ENCODE assay signal across 8 mouse cellular contexts in the genomic region with DNA sequence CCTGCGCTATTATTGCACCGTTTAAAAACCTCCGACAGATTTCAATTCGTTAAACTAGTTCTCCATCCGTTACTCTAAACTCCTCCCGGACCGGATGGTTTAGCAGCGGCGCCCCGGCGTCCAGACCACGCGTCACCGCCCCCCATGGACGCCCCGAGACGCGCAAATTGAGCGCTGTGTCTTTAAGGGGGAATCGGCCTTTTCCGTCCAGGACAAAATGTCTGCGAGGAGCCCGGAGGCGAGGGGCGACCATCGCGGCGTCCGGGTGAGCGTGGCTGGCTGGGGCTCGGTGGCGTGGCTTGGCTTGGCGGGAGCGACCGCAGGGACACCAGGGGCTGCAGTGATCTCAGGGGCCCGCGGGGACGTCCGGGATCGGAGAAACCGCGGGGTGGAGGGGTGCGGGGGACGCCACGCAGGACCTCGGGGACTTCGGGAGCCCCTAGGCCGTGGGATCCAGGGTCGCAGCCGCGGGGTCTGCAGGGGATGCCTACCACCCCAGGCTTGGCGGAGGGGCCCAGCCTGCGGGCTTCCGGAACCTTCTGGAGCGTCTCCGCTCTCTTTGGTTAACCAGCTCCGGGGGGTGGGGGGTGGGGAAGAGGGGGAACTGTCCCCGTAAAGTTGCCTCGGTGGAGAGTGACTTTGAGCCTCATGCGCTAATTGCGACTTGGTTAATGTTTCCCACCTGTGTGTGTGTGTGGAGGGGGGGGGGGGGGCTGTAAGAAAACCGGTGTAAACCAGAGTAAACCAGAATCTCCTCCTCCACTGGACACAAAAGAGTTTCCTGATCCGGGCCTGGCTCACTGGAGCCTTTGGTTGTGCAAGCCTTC. TPM values are rescaled to one million over a fixed set of nuclear protein-coding genes. Genes with fewer than 3 reads are reported as not detected.
DNase-seq lines count a peak whose midpoint lies in the region; ATAC-seq lines count a peak whose summit lies in the region.

No protein-coding gene starts in this region.

- peak overlapping the region; percentile 80 for H3K4me3 ChIP-seq in embryonic facial prominence, embryonic 15.5 days (replicated peaks)
- H3K4me3 ChIP-seq in heart, embryonic 15.5 days, result peak overlapping the region; percentile 93
- peak overlapping the region; percentile 68 for H3K4me3 ChIP-seq in neural tube, embryonic 15.5 days (replicated peaks)

- ATAC-seq in embryonic facial prominence, embryonic 15.5 days (ENCODE audit: insufficient number of reproducible peaks, low FRiP score, low TSS enrichment, low read depth), result peak; percentile 62
- peak; percentile 72 for ATAC-seq in heart, embryonic 15.5 days (replicated peaks; ENCODE audit: insufficient number of reproducible peaks, insufficient read depth, low FRiP score, low read depth)
- peak; percentile 78 for ATAC-seq in neural tube, embryonic 15.5 days (ENCODE audit: low FRiP score)

- peak overlapping the region; percentile 84 for H3K4me2 ChIP-seq in embryonic facial prominence, embryonic 15.5 days (replicated peaks)
- peak overlapping the region; percentile 89 for H3K4me2 ChIP-seq in heart, embryonic 15.5 days
- peak overlapping the region; percentile 83 for H3K4me2 ChIP-seq in neural tube, embryonic 15.5 days

- H3K27ac ChIP-seq in embryonic facial prominence, embryonic 15.5 days (replicated peaks), result peak overlapping the region; percentile 99
- H3K27ac ChIP-seq in heart, embryonic 15.5 days, result peak overlapping the region; percentile 98
- peak overlapping the region; percentile 95 for H3K27ac ChIP-seq in neural tube, embryonic 15.5 days (replicated peaks)

- H3K9me3 ChIP-seq in embryonic facial prominence, embryonic 15.5 days (replicated peaks), result no peaks in the 10 kb centered on the region
- H3K9me3 ChIP-seq in heart, embryonic 15.5 days (replicated peaks), result no peaks in the 10 kb centered on the region
- H3K9me3 ChIP-seq in neural tube, embryonic 15.5 days (replicated peaks), result no peaks in the 10 kb centered on the region

- H3K27me3 ChIP-seq in embryonic facial prominence, embryonic 15.5 days, result no peaks in the 10 kb centered on the region
- H3K27me3 ChIP-seq in heart, embryonic 15.5 days, result no peaks in the 10 kb centered on the region
- no peaks in the 10 kb centered on the region for H3K27me3 ChIP-seq in neural tube, embryonic 15.5 days (replicated peaks)

- WGBS in embryonic facial prominence, embryonic 15.5 days, result under 1% methylated on average over 63 of the region's 63 CpGs
- WGBS in heart, embryonic 15.5 days, result under 1% methylated on average over 62 of the region's 63 CpGs
- under 1% methylated on average over 63 of the region's 63 CpGs for WGBS in neural tube, embryonic 15.5 days

- H3K9ac ChIP-seq in embryonic facial prominence, embryonic 15.5 days, result peak overlapping the region; percentile 86
- peak overlapping the region; percentile 98 for H3K9ac ChIP-seq in heart, embryonic 15.5 days
- peak overlapping the region; percentile 85 for H3K9ac ChIP-seq in neural tube, embryonic 15.5 days (replicated peaks)

- no peaks in the 10 kb centered on the region for H3K36me3 ChIP-seq in embryonic facial prominence, embryonic 15.5 days
- no peaks in the 10 kb centered on the region for H3K36me3 ChIP-seq in heart, embryonic 15.5 days
- H3K36me3 ChIP-seq in neural tube, embryonic 15.5 days, result no peaks in the 10 kb centered on the region

- peak; percentile 92 for DNase-seq in 416B (ENCODE audit: low read depth)
- peak; percentile 71 for DNase-seq in adrenal gland, postnatal 25 days
- DNase-seq in kidney, postnatal 10 days, result peak; percentile 87
- DNase-seq in lung, adult 18-20 months, result peak; percentile 43 to 64
- peak; percentile 32 to 43 for DNase-seq in thymus, adult 18-20 months

- peaks cover 21% of the 10 kb centered on the region for H3K4me1 ChIP-seq in embryonic facial prominence, embryonic 15.5 days
- peaks cover 31% of the 10 kb centered on the region for H3K4me1 ChIP-seq in heart, embryonic 15.5 days (replicated peaks)
- H3K4me1 ChIP-seq in neural tube, embryonic 15.5 days, result peaks cover 36% of the 10 kb centered on the region

RNA-seq across cellular contexts. Expression of gene Zbed3, which starts 1.9 kb away (rescaled TPM):
- 32.9 and 38.5 TPM in 2 replicates for total RNA-seq in adrenal gland, postnatal 25 days (2021)
- 57.1 and 59.8 TPM in 2 replicates for polyA plus RNA-seq in embryonic facial prominence, embryonic 15.5 days (2015; fragmentation: Nextera tagmentation; extraction: Ambion mirVana)
- polyA plus RNA-seq in heart, embryonic 15.5 days (2015; fragmentation: Nextera tagmentation; extraction: Ambion mirVana), result 48.6 and 58.7 TPM in 2 replicates
- 31.7 and 40.6 TPM in 2 replicates for polyA plus RNA-seq in neural tube, embryonic 15.5 days (2015; fragmentation: Nextera tagmentation; extraction: Ambion mirVana)

RNA-seq across cellular contexts. Expression of gene Aggf1, which starts 49.9 kb away (rescaled TPM):
- 37.6 and 40.0 TPM in 2 replicates for total RNA-seq in adrenal gland, postnatal 25 days (2021)
- polyA plus RNA-seq in embryonic facial prominence, embryonic 15.5 days (2015; fragmentation: Nextera tagmentation; extraction: Ambion mirVana), result 35.1 and 35.2 TPM in 2 replicates
- polyA plus RNA-seq in heart, embryonic 15.5 days (2015; fragmentation: Nextera tagmentation; extraction: Ambion mirVana), result 21.3 and 26.7 TPM in 2 replicates
- 32.4 and 32.5 TPM in 2 replicates for polyA plus RNA-seq in neural tube, embryonic 15.5 days (2015; fragmentation: Nextera tagmentation; extraction: Ambion mirVana)

Comparison
In these comparisons a context has a peak if more than half of its experiments do, and no peak if none do; other contexts are left out.
1. Peak in every context shown above with its lines: DNase-seq, ATAC-seq, H3K4me3 ChIP-seq and H3K27ac ChIP-seq.
2. DNase-seq: peak in every context shown above with its lines; median percentile 92 in 416B; 87 in kidney, postnatal 10 days; 71 in adrenal gland, postnatal 25 days; 54 in lung, adult 18-20 months; 38 in thymus, adult 18-20 months.